Mouse (Mus musculus): Measurements from ENCODE around the gene Usp46. TPM values are rescaled to one million over a fixed set of nuclear protein-coding genes. Genes with fewer than 3 reads are reported as not detected.
"Not testable (repeated sequence)": the region's sequence is repeated elsewhere in the genome, so short reads cannot be mapped to it uniquely, and the experiment has no call there.

Gene Usp46
- 10 to 100 TPM; 60.5 to 66.8 TPM for total RNA-seq (2021)

GRCm38 (mm10) chr5:74067831-74068713 lies at the start of gene Usp46:
Usp46 (minus strand) TSS chr5:74068431.
- DNase-seq = peak; percentile 93

- no peak for DNase-seq
Measured at GRCm38 (mm10) chr5:74113961-74114689, 45.9 kb upstream of the Usp46 start.

GRCm38 (mm10) chr5:74105445-74105844 lies 37.2 kb upstream of the Usp46 start:
- no peak for DNase-seq

GRCm38 (mm10) chr5:74101761-74102160 lies 33.5 kb upstream of the Usp46 start:
- no peak for DNase-seq

GRCm38 (mm10) chr5:74099046-74099445 lies 30.8 kb upstream of the Usp46 start:
- DNase-seq = no peak

GRCm38 (mm10) chr5:74097854-74098220 lies 29.6 kb upstream of the Usp46 start:
- no peak for DNase-seq

- no peak for DNase-seq
Measured at GRCm38 (mm10) chr5:74097116-74097853, 29.1 kb upstream of the Usp46 start.

- no peak for DNase-seq
Measured at GRCm38 (mm10) chr5:74096060-74096459, 27.8 kb upstream of the Usp46 start.

GRCm38 (mm10) chr5:74095611-74096010 lies 27.4 kb upstream of the Usp46 start:
- no peak for DNase-seq

- no peak for DNase-seq
Measured at GRCm38 (mm10) chr5:74094841-74095437, 26.7 kb upstream of the Usp46 start.

GRCm38 (mm10) chr5:74093556-74094428 lies 25.6 kb upstream of the Usp46 start:
- no peak for DNase-seq

- DNase-seq = peak; percentile 93
Measured at GRCm38 (mm10) chr5:74092833-74093555, 24.8 kb upstream of the Usp46 start.

- DNase-seq = no peak
Measured at GRCm38 (mm10) chr5:74092481-74092832, 24.2 kb upstream of the Usp46 start.

GRCm38 (mm10) chr5:74089643-74090042 lies 21.4 kb upstream of the Usp46 start:
- no peak for DNase-seq

- DNase-seq = no peak
Measured at GRCm38 (mm10) chr5:74081756-74082155, 13.5 kb upstream of the Usp46 start.

- DNase-seq = no peak
Measured at GRCm38 (mm10) chr5:74078861-74079615, 10.8 kb upstream of the Usp46 start.

- no peak for DNase-seq
Measured at GRCm38 (mm10) chr5:74078400-74078799, 10.2 kb upstream of the Usp46 start.

- no peak for DNase-seq
Measured at GRCm38 (mm10) chr5:74077959-74078358, 9.7 kb upstream of the Usp46 start.

- no peak for DNase-seq
Measured at GRCm38 (mm10) chr5:74076759-74077158, 8.5 kb upstream of the Usp46 start.

- not testable (repeated sequence) for DNase-seq
Measured at GRCm38 (mm10) chr5:74070564-74070963, 2.3 kb upstream of the Usp46 start.
